ENCODE assay signal across 21 mouse cellular contexts in the genomic region with DNA sequence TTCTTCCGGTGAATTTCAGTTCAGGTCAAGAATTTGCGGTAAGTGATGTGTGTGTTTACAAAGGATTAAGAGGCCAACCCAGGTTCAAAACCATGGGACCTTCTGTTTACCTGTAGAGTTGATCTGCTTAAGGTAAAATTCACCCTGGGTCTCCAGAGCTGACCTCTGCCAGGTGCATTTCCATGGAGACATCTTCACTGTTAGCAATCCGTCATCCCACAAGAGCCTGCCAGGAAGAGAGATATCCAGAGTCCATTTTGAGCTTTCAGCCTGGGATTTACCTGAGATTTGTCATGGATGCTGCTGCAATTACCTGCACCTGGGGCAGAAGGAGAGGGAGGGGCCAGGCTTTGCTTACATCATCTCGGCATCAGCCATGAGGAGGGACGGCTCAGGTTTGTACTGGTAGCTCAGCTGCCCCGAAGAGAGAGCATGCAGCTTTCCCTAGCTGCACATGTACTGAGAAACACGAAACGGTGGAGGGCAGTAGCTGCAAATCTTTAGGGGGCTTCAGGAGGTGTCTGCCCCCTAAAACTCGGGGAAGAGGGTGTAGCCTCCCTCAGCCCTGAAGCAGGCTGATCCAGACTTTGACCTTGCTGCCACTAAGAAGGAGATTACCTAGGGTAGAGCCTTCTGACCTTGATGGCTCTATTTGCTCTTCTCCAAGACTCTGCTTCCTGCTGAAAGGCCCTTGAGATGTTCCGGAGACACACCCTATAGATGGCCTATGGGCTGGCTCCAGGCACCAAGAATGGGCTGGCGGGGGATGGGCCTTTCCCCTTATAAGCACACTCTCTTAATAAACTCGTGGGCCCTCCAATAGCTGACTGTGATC.
A peak's percentile ranks its signal among the peaks of the same experiment; 100 is the strongest.
DNase-seq lines count a peak whose midpoint lies in the region; ATAC-seq and TF ChIP-seq lines count a peak whose summit lies in the region.
"Had no signal": no experiment of that assay in that cellular context is flagged by ENCODE, and none has a peak within 500 bp of the region (broad histone marks: within the 10 kb centered on the region; RNA-seq: fewer than 3 reads in every experiment).

No protein-coding gene starts in this region.

- no peaks in the 10 kb centered on the region for H3K4me1 ChIP-seq in embryonic facial prominence, embryonic 14.5 days (ENCODE audit: control insufficient read depth, insufficient read depth, low read length)
- peaks cover 19% of the 10 kb centered on the region for H3K4me1 ChIP-seq in embryonic facial prominence, embryonic 10.5 days
- H3K4me1 ChIP-seq in hindbrain, postnatal 0 days (ENCODE audit: insufficient read depth, low read length) = no peaks in the 10 kb centered on the region
- no peaks in the 10 kb centered on the region for H3K4me1 ChIP-seq in hindbrain, embryonic 11.5 days (replicated peaks; ENCODE audit: control insufficient read depth, insufficient read depth, low read length)
- H3K4me1 ChIP-seq in intestine, postnatal 0 days (replicated peaks; ENCODE audit: control insufficient read depth, insufficient read depth, low read length) = no peaks in the 10 kb centered on the region
- H3K4me1 ChIP-seq: embryonic facial prominence, embryonic 13.5 days; heart, embryonic 12.5 days had no signal

- 67% methylated on average over 12 of the region's 12 CpGs for WGBS in embryonic facial prominence, embryonic 14.5 days
- WGBS in embryonic facial prominence, embryonic 10.5 days = 79% methylated on average over 12 of the region's 12 CpGs
- 84% methylated on average over 12 of the region's 12 CpGs for WGBS in hindbrain, postnatal 0 days
- 84% methylated on average over 12 of the region's 12 CpGs for WGBS in hindbrain, embryonic 11.5 days
- WGBS in intestine, postnatal 0 days = 25% methylated on average over 12 of the region's 12 CpGs

- no peak overlapping the region for H3K4me2 ChIP-seq in embryonic facial prominence, embryonic 14.5 days (ENCODE audit: low read depth, low read length)
- no peak overlapping the region for H3K4me2 ChIP-seq in hindbrain, postnatal 0 days (ENCODE audit: low read depth, low read length)
- no peak overlapping the region for H3K4me2 ChIP-seq in hindbrain, embryonic 11.5 days (replicated peaks; ENCODE audit: low read depth, low read length)
- no peak overlapping the region for H3K4me2 ChIP-seq in intestine, postnatal 0 days (replicated peaks; ENCODE audit: low read depth)
- H3K4me2 ChIP-seq: embryonic facial prominence, embryonic 13.5 days; forebrain, embryonic 13.5 days; heart, embryonic 12.5 days had no signal

- no peak for TF ChIP-seq CTCF in hindbrain, postnatal 0 days (IDR thresholded peaks at IDR 0.05; ENCODE audit: low read depth)
- TF ChIP-seq CTCF in intestine, postnatal 0 days (IDR thresholded peaks at IDR 0.05; ENCODE audit: low read depth) = no peak

- peak; percentile 18 for DNase-seq in embryonic facial prominence, embryonic 14.5 days (ENCODE audit: low spot score)
- no peak for DNase-seq in embryonic facial prominence, embryonic 10.5 days (ENCODE audit: low spot score)
- DNase-seq in hindbrain, postnatal 0 days (ENCODE audit: low spot score) = no peak
- DNase-seq in hindbrain, embryonic 11.5 days (ENCODE audit: low spot score) = no peak
- no peak for DNase-seq in liver
- DNase-seq in layer of hippocampus, adult 11-12 months (ENCODE audit: low spot score) = no peak
- no peak for DNase-seq in layer of hippocampus, adult 9-10 months (ENCODE audit: low spot score)
- DNase-seq: adrenal gland, adult 8-10 months; adrenal gland, postnatal 36 days; B cell, adult 2 months; cerebellum, adult 8-10 months; cerebellum, postnatal 14 days; forebrain, postnatal 0 days; gastrocnemius, postnatal 14 days; heart, adult 2 months; kidney, adult 18-20 months had no signal

- ATAC-seq in embryonic facial prominence, embryonic 14.5 days (ENCODE audit: low read depth) = no peak
- ATAC-seq in hindbrain, postnatal 0 days = no peak
- ATAC-seq in hindbrain, embryonic 11.5 days (ENCODE audit: low FRiP score) = no peak
- ATAC-seq in intestine, postnatal 0 days = peak; percentile 60
- ATAC-seq: CD4-positive, CD25-positive, alpha-beta regulatory T cell, adult 4 months; forebrain, embryonic 13.5 days; forebrain, postnatal 0 days had no signal

- no peak overlapping the region for H3K27ac ChIP-seq in embryonic facial prominence, embryonic 14.5 days (replicated peaks; ENCODE audit: low read depth, low read length)
- H3K27ac ChIP-seq in embryonic facial prominence, embryonic 10.5 days (replicated peaks) = no peak overlapping the region
- H3K27ac ChIP-seq in hindbrain, postnatal 0 days = peak overlapping the region; percentile 11; the same call in 1 of the 2 replicates
- no peak overlapping the region for H3K27ac ChIP-seq in hindbrain, embryonic 11.5 days (ENCODE audit: low read depth, low read length)
- H3K27ac ChIP-seq in intestine, postnatal 0 days (ENCODE audit: low read depth, low read length) = no peak overlapping the region
- H3K27ac ChIP-seq: embryonic facial prominence, embryonic 13.5 days; forebrain, embryonic 13.5 days; heart, adult 2 months had no signal

- no peak overlapping the region for H3K9ac ChIP-seq in embryonic facial prominence, embryonic 14.5 days (ENCODE audit: low read depth, low read length)
- no peak overlapping the region for H3K9ac ChIP-seq in hindbrain, postnatal 0 days (replicated peaks; ENCODE audit: low read length)
- no peak overlapping the region for H3K9ac ChIP-seq in hindbrain, embryonic 11.5 days (ENCODE audit: low read depth, low read length)
- no peak overlapping the region for H3K9ac ChIP-seq in intestine, postnatal 0 days (ENCODE audit: low read depth, low read length)
- H3K9ac ChIP-seq: embryonic facial prominence, embryonic 13.5 days; forebrain, embryonic 13.5 days; forebrain, postnatal 0 days; heart, embryonic 12.5 days had no signal

- H3K27me3 ChIP-seq in embryonic facial prominence, embryonic 14.5 days (replicated peaks; ENCODE audit: control insufficient read depth, insufficient read depth, low read length) = no peaks in the 10 kb centered on the region
- H3K27me3 ChIP-seq in embryonic facial prominence, embryonic 10.5 days (replicated peaks; ENCODE audit: low read depth, poor library complexity, severe bottlenecking) = 0 out of 2 replicates have a peak, but pooled peaks cover 4% of the 10 kb centered on the region
- H3K27me3 ChIP-seq in hindbrain, postnatal 0 days (ENCODE audit: insufficient read depth, low read length) = no peaks in the 10 kb centered on the region
- no peaks in the 10 kb centered on the region for H3K27me3 ChIP-seq in hindbrain, embryonic 11.5 days (ENCODE audit: control insufficient read depth, insufficient read depth, low read length)
- no peaks in the 10 kb centered on the region for H3K27me3 ChIP-seq in intestine, postnatal 0 days (replicated peaks; ENCODE audit: control insufficient read depth, insufficient read depth, low read length)
- H3K27me3 ChIP-seq: embryonic facial prominence, embryonic 13.5 days; forebrain, embryonic 13.5 days; heart, embryonic 12.5 days had no signal

- no peaks in the 10 kb centered on the region for H3K36me3 ChIP-seq in embryonic facial prominence, embryonic 14.5 days (ENCODE audit: control insufficient read depth, insufficient read depth, low read length)
- H3K36me3 ChIP-seq in embryonic facial prominence, embryonic 10.5 days (replicated peaks) = no peaks in the 10 kb centered on the region
- no peaks in the 10 kb centered on the region for H3K36me3 ChIP-seq in hindbrain, postnatal 0 days (ENCODE audit: insufficient read depth, low read length)
- H3K36me3 ChIP-seq in hindbrain, embryonic 11.5 days (ENCODE audit: control insufficient read depth, insufficient read depth, low read length) = no peaks in the 10 kb centered on the region
- no peaks in the 10 kb centered on the region for H3K36me3 ChIP-seq in intestine, postnatal 0 days (ENCODE audit: control insufficient read depth, insufficient read depth)
- H3K36me3 ChIP-seq: embryonic facial prominence, embryonic 13.5 days; heart, embryonic 12.5 days had no signal

- H3K9me3 ChIP-seq in embryonic facial prominence, embryonic 14.5 days (ENCODE audit: control insufficient read depth, low read length) = no peaks in the 10 kb centered on the region
- H3K9me3 ChIP-seq in embryonic facial prominence, embryonic 10.5 days = no peaks in the 10 kb centered on the region
- no peaks in the 10 kb centered on the region for H3K9me3 ChIP-seq in hindbrain, postnatal 0 days (ENCODE audit: low read length)
- H3K9me3 ChIP-seq in hindbrain, embryonic 11.5 days (ENCODE audit: control insufficient read depth, low read length) = no peaks in the 10 kb centered on the region
- H3K9me3 ChIP-seq in intestine, postnatal 0 days (ENCODE audit: control insufficient read depth) = no peaks in the 10 kb centered on the region
- H3K9me3 ChIP-seq: embryonic facial prominence, embryonic 13.5 days; forebrain, embryonic 13.5 days; heart, embryonic 12.5 days had no signal

- no peak overlapping the region for H3K4me3 ChIP-seq in embryonic facial prominence, embryonic 14.5 days (ENCODE audit: low read depth, low read length)
- no peak overlapping the region for H3K4me3 ChIP-seq in embryonic facial prominence, embryonic 10.5 days
- H3K4me3 ChIP-seq in hindbrain, postnatal 0 days (ENCODE audit: low read length) = no peak overlapping the region
- H3K4me3 ChIP-seq in hindbrain, embryonic 11.5 days (ENCODE audit: low read depth, low read length) = no peak overlapping the region
- H3K4me3 ChIP-seq in intestine, postnatal 0 days (ENCODE audit: low read depth, low read length) = no peak overlapping the region
- H3K4me3 ChIP-seq: embryonic facial prominence, embryonic 13.5 days; forebrain, embryonic 13.5 days; heart, adult 2 months; heart, embryonic 12.5 days had no signal
